Mouse (Mus musculus): ENCODE results near the gene Pum3. TPM values are rescaled to one million over a fixed set of nuclear protein-coding genes. Genes with fewer than 3 reads are reported as not detected.
A peak's percentile ranks its signal among the peaks of the same experiment; 100 is the strongest.

Gene Pum3
- polyA plus RNA-seq, 1 experiment from 2014 or later: 83.0 TPM

- Histone ChIP-seq H3K9ac (no peak overlapping the region), H3K4me1 (peaks cover 7% of the 10 kb centered on the region), H3K4me3 (no peak overlapping the region), H3K36me3 (no peaks in the 10 kb centered on the region), H3K27ac (no peak overlapping the region), H3K27me3 (no peaks in the 10 kb centered on the region), H3K4me2 (peak overlapping the region; percentile 46), H3K9me3 (no peaks in the 10 kb centered on the region)
- no peak for ATAC-seq (ENCODE audit: insufficient number of reproducible peaks, insufficient read depth, low FRiP score, low TSS enrichment, low read depth)
- 60% methylated on average over 4 of the region's 4 CpGs for WGBS
Measured at GRCm38 (mm10) chr19:27363891-27364290, 65.7 kb downstream of the Pum3 start.

- ATAC-seq (ENCODE audit: insufficient number of reproducible peaks, insufficient read depth, low FRiP score, low TSS enrichment, low read depth): no peak
- H3K36me3 ChIP-seq: no peaks in the 10 kb centered on the region
- no peaks in the 10 kb centered on the region for H3K9me3 ChIP-seq
- no peak overlapping the region for H3K27ac ChIP-seq
- H3K4me3 ChIP-seq: no peak overlapping the region
- no peaks in the 10 kb centered on the region for H3K27me3 ChIP-seq
- H3K4me2 ChIP-seq: no peak overlapping the region
- H3K9ac ChIP-seq: no peak overlapping the region
- peaks cover 7% of the 10 kb centered on the region for H3K4me1 ChIP-seq
Measured at GRCm38 (mm10) chr19:27360381-27360780, 69.2 kb downstream of the Pum3 start.

- Histone ChIP-seq H3K4me3 (no peak overlapping the region), H3K4me1 (no peaks in the 10 kb centered on the region), H3K9ac (no peak overlapping the region), H3K4me2 (no peak overlapping the region), H3K36me3 (no peaks in the 10 kb centered on the region), H3K9me3 (no peaks in the 10 kb centered on the region), H3K27me3 (no peaks in the 10 kb centered on the region), H3K27ac (no peak overlapping the region)
- WGBS: 80% methylated on average over 6 of the region's 6 CpGs
- no peak for ATAC-seq (ENCODE audit: insufficient number of reproducible peaks, insufficient read depth, low FRiP score, low TSS enrichment, low read depth)
Measured at GRCm38 (mm10) chr19:27351700-27352099, 77.9 kb downstream of the Pum3 start.

DNA sequence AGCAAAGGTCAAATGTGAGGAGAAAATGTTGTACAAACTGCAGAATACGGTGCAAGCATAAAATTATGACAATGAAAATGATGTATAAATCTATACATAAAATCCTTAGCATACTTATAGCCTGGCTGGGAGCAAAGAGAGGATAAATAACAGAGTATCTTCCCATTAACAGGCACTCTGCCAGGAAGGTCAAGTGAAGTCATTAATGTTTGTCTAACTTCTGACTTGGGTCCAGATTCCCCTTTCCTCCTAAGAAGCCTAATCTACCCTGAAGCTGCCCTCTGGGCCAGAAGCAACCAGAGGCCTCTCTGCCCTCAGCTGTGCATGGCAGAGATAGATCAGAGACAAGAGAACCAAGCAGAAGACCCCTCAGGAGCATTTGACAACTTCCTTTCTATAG, 83.1 kb downstream of the Pum3 start:
- Histone ChIP-seq H3K27ac (no peak overlapping the region), H3K4me1 (no peaks in the 10 kb centered on the region), H3K9me3 (no peaks in the 10 kb centered on the region), H3K27me3 (no peaks in the 10 kb centered on the region), H3K36me3 (no peaks in the 10 kb centered on the region), H3K4me3 (no peak overlapping the region), H3K9ac (no peak overlapping the region), H3K4me2 (no peak overlapping the region)
- ATAC-seq (ENCODE audit: insufficient number of reproducible peaks, insufficient read depth, low FRiP score, low TSS enrichment, low read depth): no peak
- WGBS: 85% methylated on average over 1 of the region's 1 CpGs

Other genes with a start within 250 kb of the Pum3 start
- 14.2 and 17.3 TPM in 2 replicates for gene Vldlr, start 213.3 kb downstream of the Pum3 start, polyA plus RNA-seq (2015; fragmentation: Nextera tagmentation; extraction: Ambion mirVana)
- gene Kcnv2, start 107.2 kb downstream of the Pum3 start, polyA plus RNA-seq (2015; fragmentation: Nextera tagmentation; extraction: Ambion mirVana): 0.06 and 0.28 TPM in 2 replicates

All from embryonic facial prominence, embryonic 13.5 days (tissue).